Comparison of ENCODE assay signal across 7 mouse cellular contexts in the genomic region with DNA sequence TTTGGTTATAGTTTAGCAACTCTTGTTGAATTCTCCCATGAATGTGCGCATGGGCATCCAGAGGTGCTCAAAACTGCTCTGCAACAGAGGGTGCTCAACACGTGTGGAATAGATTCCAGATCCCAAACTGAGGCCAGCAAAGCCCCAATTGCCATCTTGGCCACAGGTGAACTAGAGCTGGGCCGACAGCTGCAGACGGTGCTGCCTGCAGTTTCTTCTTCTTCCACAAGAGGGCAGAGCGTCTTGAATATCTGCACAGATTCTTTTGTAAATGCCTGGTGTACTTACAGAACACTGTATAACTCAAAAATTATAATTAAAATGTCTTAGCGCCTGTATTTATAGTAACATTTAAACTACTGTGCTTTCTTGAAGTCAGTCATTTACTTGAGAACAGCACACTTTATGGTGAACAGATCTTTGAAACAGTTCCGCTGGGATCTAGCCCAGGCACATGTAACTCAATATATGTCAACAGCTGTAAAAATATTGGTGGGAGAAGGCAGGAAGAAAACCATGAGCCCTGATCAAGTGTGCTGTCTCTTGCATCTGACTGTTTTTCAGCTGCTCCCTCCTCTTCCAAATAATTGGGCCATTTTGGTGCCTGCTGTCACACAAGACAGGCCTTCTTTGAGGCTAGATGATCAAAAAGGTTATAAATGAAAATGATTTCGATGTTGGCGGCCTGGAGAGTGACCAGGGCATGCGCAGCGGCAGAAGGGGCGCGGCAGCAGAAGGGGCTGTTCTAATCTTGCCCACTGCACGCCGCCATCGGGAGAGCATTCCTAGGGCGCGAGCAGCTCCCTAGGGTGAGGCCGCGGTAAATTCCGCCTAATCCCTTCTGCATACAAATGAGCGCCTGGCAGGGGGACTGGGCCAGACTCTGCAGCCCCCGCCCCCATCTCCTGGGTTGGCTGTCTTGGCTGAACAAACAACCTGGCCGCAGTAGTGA.
A peak's percentile ranks its signal among the peaks of the same experiment; 100 is the strongest.
DNase-seq lines count a peak whose midpoint lies in the region; ATAC-seq lines count a peak whose summit lies in the region.

No protein-coding gene starts in this region.

- peak overlapping the region; percentile 27 for H3K9ac ChIP-seq in midbrain, embryonic 16.5 days (ENCODE audit: low read depth, low read length)

- H3K9me3 ChIP-seq in limb, embryonic 10.5 days (replicated peaks) = no peaks in the 10 kb centered on the region
- no peaks in the 10 kb centered on the region for H3K9me3 ChIP-seq in midbrain, embryonic 16.5 days (replicated peaks; ENCODE audit: control insufficient read depth, low read length, poor library complexity, severe bottlenecking)

- peak; percentile 83 for DNase-seq in adrenal gland, postnatal 14 days
- peak; percentile 82 for DNase-seq in embryo, embryonic 11 days
- DNase-seq in gastrocnemius, postnatal 4 days (ENCODE audit: low spot score in 2 of 2) = peak; percentile 53 to 78
- DNase-seq in kidney, adult 18-20 months = peak; percentile 80
- DNase-seq in limb, embryonic 10.5 days (ENCODE audit: low spot score) = peak; percentile 76
- peak; percentile 24 to 33 for DNase-seq in spleen, postnatal 36 days (ENCODE audit: low spot score in 2 of 2)

- no peaks in the 10 kb centered on the region for H3K27me3 ChIP-seq in limb, embryonic 10.5 days (ENCODE audit: low read depth, poor library complexity, severe bottlenecking)
- no peaks in the 10 kb centered on the region for H3K27me3 ChIP-seq in midbrain, embryonic 16.5 days (ENCODE audit: control insufficient read depth, insufficient read depth, low read depth, low read length)

- peak overlapping the region; percentile 72 for H3K27ac ChIP-seq in limb, embryonic 10.5 days
- H3K27ac ChIP-seq in midbrain, embryonic 16.5 days (ENCODE audit: low read length) = peak overlapping the region; percentile 85

- peaks cover 7% of the 10 kb centered on the region; the same call in 1 of the 2 replicates for H3K36me3 ChIP-seq in limb, embryonic 10.5 days
- no peaks in the 10 kb centered on the region for H3K36me3 ChIP-seq in midbrain, embryonic 16.5 days (ENCODE audit: control insufficient read depth, insufficient read depth, low read length)

- peak overlapping the region; percentile 46 for H3K4me2 ChIP-seq in midbrain, embryonic 16.5 days (ENCODE audit: low read length)

- peaks cover 38% of the 10 kb centered on the region for H3K4me1 ChIP-seq in limb, embryonic 10.5 days
- peaks cover 65% of the 10 kb centered on the region for H3K4me1 ChIP-seq in midbrain, embryonic 16.5 days (ENCODE audit: control insufficient read depth, insufficient read depth, low read length)

- H3K4me3 ChIP-seq in limb, embryonic 10.5 days = peak overlapping the region; percentile 22
- H3K4me3 ChIP-seq in midbrain, embryonic 16.5 days (ENCODE audit: low read depth, low read length) = peak overlapping the region; percentile 3; the same call in 1 of the 2 replicates

- WGBS in limb, embryonic 10.5 days = 10% methylated on average over 24 of the region's 24 CpGs
- 7% methylated on average over 24 of the region's 24 CpGs for WGBS in midbrain, embryonic 16.5 days

- ATAC-seq in midbrain, embryonic 16.5 days = peak; percentile 64

Comparison
In these comparisons a context has a peak if more than half of its experiments do, and no peak if none do; other contexts are left out.
1. Peak in every context shown above with its lines: DNase-seq, ATAC-seq, H3K4me3 ChIP-seq and H3K27ac ChIP-seq.
2. DNase-seq: peak in every context shown above with its lines; median percentile 83 in adrenal gland, postnatal 14 days; 82 in embryo, embryonic 11 days; 80 in kidney, adult 18-20 months; 76 in limb, embryonic 10.5 days; 66 in gastrocnemius, postnatal 4 days; 28 in spleen, postnatal 36 days.